Mouse (Mus musculus) megakaryocyte-erythroid progenitor cell, adult 5-6 weeks (primary cell): ENCODE results near the gene Atp8a2. TPM values are rescaled to one million over a fixed set of nuclear protein-coding genes. Genes with fewer than 3 reads are reported as not detected.
A peak's percentile ranks its signal among the peaks of the same experiment; 100 is the strongest.
"Not testable (repeated sequence)": the region's sequence is repeated elsewhere in the genome, so short reads cannot be mapped to it uniquely, and the experiment has no call there.

ENCODE experiments used
- ATAC-seq: replicated peaks from 2 replicates; pipeline ENCODE4 v1.8.0; 2016; ENCODE audit warnings: mild to moderate bottlenecking, inconsistent platforms; ENCODE audit not compliant: severe bottlenecking, poor library complexity, low FRiP score, low TSS enrichment
- total RNA-seq, 2 experiments: library from RNA; stranded (forward) in 1 of 2; stranded (reverse) in 1 of 2; fragments of 200-1000, 215-1000 nt in 1 of 2; fragments of >200 nt in 1 of 2; fragmentation: Nextera tagmentation in 1 of 2; gene quantifications; 2 replicates each; pipeline ENCODE4 v1.2.3; 2014 to 2017

Atp8a2 gene
- total RNA-seq, 2 experiments from 2014 or later = 3.3 TPM; not detected in 1

DNA sequence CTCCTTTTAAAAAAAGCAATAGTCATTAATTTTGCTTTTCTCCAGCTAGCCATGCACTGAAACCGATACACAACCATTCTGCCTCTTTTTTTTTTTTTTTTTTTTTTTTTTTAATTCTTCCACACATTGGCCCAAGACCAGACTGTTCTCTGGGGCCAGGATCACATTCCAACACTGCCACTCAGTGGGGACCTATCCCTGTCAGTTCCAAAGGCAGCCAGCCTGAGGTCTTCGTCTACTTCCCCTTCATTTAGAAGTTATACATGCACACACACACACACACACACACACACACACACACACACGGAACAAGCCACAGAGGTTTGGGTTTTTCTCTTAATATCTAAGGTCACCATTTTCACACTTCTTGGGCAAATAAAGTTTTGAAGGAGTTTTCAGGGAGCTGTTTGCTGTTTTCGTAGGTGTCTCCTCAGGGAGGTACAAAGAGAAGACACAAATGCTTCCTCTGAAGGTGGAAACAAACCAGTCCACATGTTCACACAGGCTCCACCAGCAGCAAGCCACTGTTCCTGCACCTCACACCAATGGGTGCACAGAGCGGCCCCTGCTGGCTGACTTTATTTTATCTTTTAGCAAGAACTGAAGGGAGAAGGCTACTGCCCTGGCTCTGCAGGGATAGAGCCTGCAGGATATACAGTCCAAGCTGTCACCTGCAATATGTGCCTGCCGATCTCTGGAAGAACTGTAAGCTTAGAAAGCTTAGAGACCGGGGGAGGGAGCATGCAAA lies 253.9 kb downstream of the Atp8a2 start:
- ATAC-seq = peak; percentile 88

DNA sequence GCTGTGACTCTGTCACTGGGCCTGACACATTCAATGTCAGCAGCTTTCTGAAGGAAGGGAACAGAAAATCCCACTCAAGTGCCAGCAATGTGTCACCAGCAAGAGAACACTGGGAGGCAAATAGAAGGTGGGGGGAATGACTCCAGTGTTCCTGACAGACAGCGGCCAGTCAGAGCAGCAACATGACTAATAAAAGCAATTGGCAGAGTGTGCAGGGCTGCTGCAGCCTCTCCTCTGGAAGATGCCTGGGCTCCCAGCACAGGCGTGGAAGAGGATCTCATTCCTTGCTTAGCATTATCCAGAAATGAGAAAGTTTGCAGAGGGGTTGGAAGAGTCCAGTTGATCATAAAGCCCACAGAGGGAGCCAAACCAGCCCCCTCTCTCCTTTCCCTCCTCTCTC lies 254.8 kb downstream of the Atp8a2 start:
- ATAC-seq = no peak

DNA sequence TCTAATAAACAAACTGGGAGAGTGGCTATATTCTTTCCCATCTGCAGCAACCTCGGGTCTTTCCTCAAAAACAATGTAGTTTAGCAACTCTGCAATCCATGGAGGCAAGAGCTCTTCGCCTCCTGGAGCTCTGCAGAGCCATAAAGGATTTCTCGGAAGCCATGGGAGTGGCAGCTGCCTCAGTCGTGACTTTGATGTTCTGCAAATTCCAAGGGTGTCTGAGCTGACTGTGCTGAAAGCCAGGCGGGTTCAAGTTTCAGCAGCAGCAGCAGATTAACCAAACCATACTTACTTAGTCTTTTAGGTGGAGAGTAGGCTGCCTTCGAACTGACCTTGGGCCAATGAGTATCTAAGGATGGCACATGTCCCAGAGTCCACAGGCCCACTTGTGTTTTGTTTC lies 264.6 kb downstream of the Atp8a2 start:
- ATAC-seq = no peak

DNA sequence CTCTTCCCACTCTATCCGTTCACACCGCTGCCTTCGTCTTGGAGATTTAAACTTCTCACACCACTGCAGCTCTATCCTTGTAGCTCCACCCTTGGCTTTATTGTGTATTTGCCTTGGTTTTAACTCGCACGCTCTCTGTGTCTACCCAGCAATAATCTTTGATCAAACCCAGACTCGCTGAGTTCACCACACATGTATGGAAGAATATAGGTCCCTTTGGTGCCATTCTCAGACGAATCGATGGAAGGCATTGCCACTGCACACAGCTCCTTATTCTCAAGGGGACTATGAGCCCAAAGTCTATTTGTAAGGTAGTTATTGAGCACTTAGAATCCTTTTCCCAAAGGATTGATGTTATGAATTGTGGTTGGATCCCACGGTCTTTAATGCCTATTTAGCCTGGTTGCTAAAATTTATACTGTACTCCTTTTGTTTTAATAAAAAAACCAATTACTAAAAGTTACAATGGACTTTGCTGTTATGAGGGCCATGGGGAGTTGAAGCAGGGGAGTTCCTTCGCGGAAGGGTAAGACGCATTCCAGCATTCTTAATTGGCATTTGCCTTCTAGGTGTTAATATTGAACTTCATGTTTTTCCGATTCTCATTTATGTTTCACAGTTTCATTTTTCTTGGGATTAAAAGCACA lies 265.4 kb downstream of the Atp8a2 start:
- no peak for ATAC-seq

DNA sequence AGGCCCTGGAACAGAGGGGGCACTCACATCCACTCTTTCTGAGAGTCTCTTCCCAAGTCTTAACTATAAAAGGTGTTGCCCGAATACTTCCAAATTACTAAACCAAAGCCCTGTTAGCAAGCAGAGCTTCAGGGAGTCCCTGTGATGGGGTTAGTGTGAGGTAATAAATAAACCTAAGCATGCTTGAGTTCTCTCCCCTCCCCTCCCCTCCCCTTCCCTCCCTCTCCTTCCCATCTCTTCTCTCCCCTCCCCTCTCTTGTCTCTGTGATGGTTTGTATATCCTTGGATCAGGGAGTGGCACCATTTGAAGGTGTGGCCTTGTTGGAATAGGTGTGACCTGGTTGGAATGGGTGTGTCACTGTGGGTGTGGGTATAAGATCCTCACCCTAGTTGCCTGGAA lies 267.8 kb downstream of the Atp8a2 start:
- not testable (repeated sequence) for ATAC-seq

DNA sequence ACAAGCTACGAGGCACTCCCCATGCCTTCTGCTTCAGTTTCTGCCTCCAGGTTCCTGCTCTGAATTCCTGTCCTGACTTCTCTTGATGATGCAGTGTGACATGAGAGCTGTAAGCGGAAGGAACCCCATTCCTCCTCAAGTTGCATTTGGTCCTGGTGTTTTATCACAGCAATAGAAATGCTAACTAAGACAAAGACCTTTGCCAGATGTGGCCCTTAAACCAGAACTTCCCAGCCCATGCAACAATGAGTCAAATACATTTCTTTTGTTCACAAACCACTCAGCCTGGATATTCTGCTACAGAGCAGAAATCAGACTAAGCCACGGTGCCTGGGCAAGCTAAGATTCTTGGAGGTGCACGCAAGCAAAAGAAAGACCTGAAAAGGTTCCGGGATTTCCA lies 268.2 kb downstream of the Atp8a2 start:
- ATAC-seq = no peak

DNA sequence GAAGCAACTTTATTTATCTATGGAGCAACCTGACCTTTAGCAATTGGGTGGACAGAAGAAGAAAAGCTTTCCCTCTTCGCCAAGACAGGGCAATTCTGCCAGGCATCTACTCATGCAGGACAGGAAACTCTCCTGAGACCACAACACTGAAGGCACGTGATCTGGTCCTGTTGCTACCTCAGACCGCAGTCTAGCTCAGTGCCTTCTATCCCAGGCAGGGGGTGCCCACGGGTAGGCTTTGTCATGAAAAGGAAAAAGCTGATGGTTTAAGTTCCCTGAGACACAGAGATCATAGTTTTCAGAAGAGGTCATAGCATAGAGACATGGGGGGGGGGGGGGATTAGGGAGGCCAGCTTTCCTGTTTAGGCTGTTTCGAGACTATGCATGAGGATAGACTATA lies 269.2 kb downstream of the Atp8a2 start:
- ATAC-seq = no peak

DNA sequence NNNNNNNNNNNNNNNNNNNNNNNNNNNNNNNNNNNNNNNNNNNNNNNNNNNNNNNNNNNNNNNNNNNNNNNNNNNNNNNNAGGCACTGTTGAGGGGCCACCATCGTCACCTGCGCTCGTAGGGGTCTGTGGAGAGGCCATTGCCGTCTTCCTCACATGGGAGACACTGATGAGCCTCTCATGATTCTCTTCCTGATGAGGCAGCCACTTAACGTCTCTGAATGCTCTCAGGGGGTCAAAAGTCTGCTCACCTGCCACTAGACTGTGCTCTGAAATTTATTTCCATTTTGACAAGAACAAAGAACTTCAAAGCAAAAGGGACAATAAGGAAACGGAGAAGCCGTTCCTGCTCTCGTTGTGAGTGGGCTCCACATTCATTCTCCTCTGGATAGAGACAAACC lies 277.1 kb downstream of the Atp8a2 start:
- ATAC-seq = no peak

DNA sequence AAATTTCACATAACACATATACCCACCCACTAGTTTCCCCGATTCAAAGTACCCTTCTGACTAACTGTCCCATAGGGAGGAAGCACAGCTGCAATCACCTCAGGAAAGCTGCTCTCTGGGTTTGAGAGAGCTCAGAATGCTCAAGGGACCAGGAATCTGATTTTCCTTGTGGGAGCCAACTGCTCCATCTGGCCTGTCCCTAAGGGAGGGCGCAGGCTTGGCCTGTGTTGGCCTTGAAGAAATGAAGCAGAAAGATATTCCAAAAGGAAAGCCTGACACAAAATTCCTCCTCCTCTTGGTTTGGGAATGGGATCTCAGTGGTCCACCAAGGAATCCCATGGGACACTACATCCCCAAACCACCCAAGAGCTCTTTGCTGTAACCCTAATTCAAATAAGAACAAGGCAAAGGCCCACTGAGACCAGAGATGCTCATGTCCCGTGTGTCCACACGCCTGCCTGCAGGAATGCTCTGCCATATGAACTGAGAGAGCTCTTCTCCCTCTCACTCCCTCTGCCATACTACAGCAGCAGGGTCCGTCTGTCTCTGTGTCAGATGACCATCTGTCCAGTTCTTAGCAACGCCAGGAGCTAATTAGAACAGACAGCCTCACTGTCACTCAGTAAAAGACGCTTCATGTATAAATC lies 293.4 kb downstream of the Atp8a2 start:
- no peak for ATAC-seq

DNA sequence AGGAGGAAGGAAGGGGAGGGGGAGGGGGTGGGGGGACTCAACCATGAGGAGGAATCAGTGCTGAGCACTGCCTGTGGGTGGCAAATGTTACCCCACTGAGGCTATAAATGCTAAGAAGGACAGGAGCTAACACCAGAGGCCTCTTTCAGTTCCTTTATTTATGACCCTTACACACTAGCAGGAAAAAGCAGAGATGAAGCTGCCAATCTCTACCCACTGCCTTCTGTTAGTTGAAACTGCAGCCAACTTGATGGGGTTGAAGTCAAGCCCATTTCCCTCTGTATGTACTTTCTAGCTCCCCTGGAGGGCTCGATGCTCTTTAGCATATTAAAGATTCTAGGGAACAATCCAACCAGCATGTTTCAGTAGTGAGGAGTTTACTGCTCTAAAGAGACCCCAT lies 303.0 kb downstream of the Atp8a2 start:
- ATAC-seq = no peak

DNA sequence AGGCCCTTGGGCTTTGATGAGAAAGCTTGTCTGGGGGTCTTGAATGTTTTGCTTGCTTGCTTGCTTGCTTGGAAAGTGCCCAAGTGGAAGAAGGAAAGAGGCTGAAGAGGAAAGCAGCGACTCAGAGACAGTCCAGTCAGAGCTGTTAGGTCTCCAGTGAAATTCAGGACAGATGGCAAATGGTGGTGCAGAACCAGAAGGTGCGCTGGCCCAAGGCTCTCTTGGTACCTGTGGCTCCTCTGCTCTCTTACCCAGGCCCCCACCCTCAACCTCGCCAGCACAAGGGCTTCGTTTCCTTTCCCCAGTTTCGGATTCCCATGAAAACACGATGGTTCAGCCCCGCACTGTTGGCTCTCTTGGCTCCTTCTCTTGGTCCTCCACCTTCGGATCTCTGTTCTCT lies 304.9 kb downstream of the Atp8a2 start:
- ATAC-seq = no peak

DNA sequence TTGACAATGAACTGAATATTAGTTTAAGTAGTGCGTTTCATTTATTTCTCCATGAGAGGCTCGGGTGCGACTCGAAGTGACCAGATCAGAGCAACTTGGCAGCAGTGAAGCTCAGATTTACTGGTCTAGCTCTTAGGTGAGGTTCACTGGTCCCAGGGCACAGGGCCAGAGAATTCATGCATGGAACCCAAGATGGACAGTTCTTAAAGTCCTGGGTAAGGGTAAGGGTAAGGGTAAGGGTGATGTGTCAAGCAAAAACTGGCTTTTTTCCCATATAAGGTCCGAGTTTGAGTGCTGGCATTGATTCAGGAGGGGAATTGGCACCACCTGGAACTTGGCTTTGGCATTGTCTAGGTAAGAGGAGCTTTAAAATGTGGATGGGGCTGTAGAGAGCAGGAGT lies 305.5 kb downstream of the Atp8a2 start:
- ATAC-seq = no peak

DNA sequence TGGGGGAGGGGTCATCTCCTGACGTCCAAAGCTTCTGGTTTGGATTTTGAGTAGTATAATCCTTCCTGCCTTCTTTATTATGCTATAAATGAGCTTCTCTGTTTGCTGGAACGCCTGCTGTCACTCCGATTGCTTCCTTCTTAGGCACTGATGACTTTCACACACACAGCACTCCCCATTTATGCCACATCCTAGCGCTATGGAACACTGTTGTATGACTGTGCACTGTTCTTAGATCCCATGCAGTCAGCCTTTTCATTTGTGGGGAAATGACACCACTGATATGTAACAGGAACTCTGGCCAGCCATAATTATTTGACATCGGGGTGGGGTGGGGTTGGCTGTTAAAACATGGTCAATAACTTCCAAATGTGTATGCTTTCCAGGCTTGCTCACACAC lies 306.2 kb downstream of the Atp8a2 start:
- no peak for ATAC-seq

DNA sequence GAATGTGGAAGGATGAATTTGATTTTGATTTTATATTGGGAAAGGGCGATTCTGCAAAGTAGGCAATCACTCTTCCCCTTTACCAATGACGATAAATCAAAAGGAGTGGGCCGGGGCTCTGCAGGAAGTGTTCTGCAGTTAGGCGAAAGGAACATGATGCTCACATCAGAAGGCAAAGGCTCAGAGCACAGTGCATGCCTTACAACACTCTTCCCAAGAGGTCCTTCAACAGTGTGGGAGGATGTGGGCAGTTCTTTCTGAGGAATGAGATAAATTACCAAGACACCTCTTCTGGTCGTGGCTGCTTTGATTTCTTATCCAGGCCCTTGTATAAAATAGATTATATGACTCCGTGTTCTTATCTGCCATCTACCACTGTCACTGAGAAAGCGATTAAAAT lies 306.9 kb downstream of the Atp8a2 start:
- ATAC-seq = no peak

DNA sequence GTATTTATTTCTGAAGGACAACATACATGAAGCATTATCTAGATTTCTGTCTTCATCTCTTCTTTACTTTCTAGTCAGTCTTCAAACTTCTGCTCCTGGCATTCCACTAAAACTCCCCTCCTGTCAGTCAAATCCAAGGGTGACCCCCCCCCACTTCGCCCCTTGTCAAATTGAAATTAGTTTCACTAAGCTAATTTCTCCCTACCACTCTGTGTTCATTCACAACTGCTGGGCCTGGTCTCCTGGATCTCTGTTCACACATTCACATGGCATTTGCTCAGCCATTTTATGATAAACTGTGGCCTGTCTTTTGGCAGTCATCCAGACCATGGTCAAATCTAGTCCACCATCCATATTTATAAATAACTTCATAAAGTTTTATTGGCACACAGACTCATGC lies 308.5 kb downstream of the Atp8a2 start:
- no peak for ATAC-seq

DNA sequence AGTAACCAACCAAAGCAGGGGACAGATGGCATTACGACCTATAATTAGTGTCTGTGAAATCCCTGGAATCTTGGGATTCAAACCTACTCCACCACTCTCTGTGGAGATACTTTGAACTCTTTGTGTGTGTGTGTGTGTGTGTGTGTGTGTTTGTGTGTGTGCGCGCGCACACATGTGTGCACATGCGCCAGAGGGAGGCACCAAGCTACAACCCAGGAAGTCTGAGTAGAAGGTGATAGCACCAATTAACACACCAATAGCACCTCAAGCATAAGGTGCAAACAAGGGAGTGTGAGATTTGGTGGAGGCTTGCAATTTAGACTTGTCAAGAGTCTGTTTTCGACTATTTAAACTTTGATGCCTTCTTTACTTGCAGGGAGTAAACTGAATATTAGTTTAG lies 308.9 kb downstream of the Atp8a2 start:
- no peak for ATAC-seq

DNA sequence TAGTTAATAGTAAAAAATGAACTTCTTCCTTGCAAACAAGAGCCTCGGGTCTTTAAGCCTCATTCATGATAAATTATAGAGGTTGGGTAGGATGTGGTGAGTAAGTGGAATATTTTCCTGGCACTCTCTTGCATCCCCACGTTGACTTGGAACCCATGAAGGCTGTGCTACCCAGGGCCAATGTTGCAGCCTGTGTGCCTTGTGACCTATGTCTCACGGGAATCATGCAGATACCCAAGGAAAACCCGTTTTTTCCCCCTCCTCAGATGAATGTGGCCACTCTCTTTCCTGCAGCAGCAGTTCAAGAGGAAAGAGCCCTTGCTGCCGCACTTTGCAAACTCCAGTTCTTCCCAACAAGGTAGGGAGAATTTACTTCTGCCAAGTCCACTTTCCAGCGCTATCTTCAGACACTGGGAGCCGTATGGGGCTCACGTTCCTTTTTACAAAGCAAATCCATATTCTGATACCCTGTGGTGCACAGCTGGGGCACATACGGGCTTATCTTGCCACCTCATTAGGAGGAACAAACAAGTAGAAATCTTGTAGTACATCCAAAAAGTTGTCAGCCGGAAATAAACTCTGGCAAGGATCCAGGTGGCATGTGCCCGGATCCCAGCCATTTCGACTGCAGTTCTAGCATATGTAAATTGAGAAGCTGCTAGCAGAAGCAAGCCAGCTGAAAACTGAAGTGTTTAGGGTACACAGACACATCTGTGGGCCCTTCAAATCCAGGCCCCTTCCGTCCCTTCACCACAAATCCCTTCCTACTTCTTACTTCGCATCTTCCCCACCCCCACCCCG lies 309.7 kb downstream of the Atp8a2 start:
- ATAC-seq = no peak

DNA sequence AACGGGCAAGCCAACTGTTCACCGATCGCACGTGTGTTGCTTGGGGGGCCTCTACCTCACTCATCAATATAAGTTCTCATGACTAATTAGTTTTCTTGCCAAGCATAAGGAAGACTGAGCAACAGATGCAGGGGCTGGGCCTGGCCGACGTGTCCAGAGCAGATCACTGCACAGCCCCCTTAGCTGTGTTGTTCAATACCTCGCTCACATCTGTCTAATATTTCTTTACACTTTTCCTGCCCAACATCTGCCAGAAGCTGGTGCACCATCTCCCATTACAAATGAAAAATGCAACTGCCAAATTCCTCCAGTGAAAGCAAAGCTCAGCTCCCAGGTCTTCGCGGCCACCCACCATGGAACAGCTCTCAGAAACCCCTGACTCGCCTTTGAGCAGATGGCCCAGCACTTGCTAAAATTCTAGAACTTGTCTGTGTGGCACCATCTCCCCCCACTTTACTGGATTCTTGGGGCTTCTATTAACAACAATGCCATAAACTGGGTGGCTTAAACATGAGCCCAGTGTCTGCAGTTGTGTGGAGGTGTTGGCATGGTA lies 313.4 kb downstream of the Atp8a2 start:
- no peak for ATAC-seq

DNA sequence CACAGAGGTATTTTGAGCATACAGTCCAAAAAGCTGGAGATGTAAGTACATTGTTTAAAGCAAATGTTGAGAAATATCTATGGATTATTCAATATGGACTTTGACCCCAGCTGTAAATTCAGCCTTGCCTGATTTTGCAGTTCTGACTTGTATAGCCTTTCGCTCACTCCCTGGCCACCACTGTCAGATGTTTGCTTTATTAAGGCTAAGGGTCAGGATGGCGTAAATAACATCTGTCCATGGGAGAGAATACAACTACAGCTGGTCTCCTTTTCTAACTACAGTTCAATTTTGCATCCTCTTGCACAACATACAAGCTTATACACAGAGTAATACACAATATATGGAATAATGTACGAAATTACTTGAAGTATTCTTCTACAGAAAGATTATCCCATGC lies 316.1 kb downstream of the Atp8a2 start:
- ATAC-seq = no peak

DNA sequence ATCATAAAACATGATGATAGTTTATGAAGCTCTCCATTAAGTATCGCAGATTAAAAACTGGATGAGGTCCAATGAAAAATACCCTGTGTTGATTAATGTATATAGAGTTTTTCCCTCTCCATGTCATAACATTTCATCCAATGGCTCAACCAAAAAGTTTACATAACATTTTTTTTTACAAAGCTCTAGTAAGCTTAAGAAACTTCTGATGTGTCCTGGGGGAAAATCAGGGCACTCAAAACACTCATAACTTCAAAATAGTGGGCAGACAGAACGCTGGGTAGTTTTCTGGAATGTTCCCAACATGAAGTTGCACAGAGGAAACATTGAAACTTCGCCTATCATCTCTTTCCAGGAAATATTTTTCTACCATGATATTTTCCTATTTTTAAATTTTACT lies 318.7 kb downstream of the Atp8a2 start:
- no peak for ATAC-seq
